Mouse (Mus musculus): Measurements from ENCODE around the gene Lemd1. TPM values are rescaled to one million over a fixed set of nuclear protein-coding genes. Genes with fewer than 3 reads are reported as not detected.

Lemd1 gene
- polyA plus RNA-seq, 1 experiment from 2014 or later = 2.0 TPM

GRCm38 (mm10) chr1:132206828-132207227 is 15.6 kb downstream of the Lemd1 start:
- Histone ChIP-seq H3K27me3 (0 out of 2 replicates have a peak, but pooled peaks cover 6% of the 10 kb centered on the region), H3K4me1 (peaks cover 33% of the 10 kb centered on the region)
- WGBS = 69% methylated on average over 3 of the region's 3 CpGs

GRCm38 (mm10) chr1:132208154-132208553 is 16.9 kb downstream of the Lemd1 start:
- H3K9me3 ChIP-seq = no peaks in the 10 kb centered on the region
- 0 out of 2 replicates have a peak, but pooled peaks cover 6% of the 10 kb centered on the region for H3K27me3 ChIP-seq
- H3K27ac ChIP-seq = no peak overlapping the region
- H3K36me3 ChIP-seq = no peaks in the 10 kb centered on the region
- H3K9ac ChIP-seq = no peak overlapping the region
- peaks cover 34% of the 10 kb centered on the region for H3K4me1 ChIP-seq
- no peak overlapping the region for H3K4me3 ChIP-seq
- 18% methylated on average over 4 of the region's 4 CpGs for WGBS
- ATAC-seq (ENCODE audit: borderline replicate concordance, extremely low read depth, low FRiP score, low TSS enrichment) = no peak
- no peak overlapping the region for H3K4me2 ChIP-seq

More at GRCm38 (mm10) chr1:132206828-132207227, 15.6 kb downstream of the Lemd1 start:
- no peak overlapping the region for H3K9ac ChIP-seq
- no peak overlapping the region for H3K4me2 ChIP-seq
- no peak for ATAC-seq (ENCODE audit: borderline replicate concordance, extremely low read depth, low FRiP score, low TSS enrichment)
- H3K36me3 ChIP-seq = no peaks in the 10 kb centered on the region
- no peaks in the 10 kb centered on the region for H3K9me3 ChIP-seq
- H3K4me3 ChIP-seq = no peak overlapping the region
- no peak overlapping the region for H3K27ac ChIP-seq

- 74% methylated on average over 10 of the region's 10 CpGs for WGBS
- H3K36me3 ChIP-seq = no peaks in the 10 kb centered on the region
- no peaks in the 10 kb centered on the region for H3K9me3 ChIP-seq
- no peak overlapping the region for H3K4me3 ChIP-seq
- 0 out of 2 replicates have a peak, but pooled peaks cover 6% of the 10 kb centered on the region for H3K27me3 ChIP-seq
- H3K4me2 ChIP-seq = no peak overlapping the region
- no peak for ATAC-seq (ENCODE audit: borderline replicate concordance, extremely low read depth, low FRiP score, low TSS enrichment)
- peaks cover 34% of the 10 kb centered on the region for H3K4me1 ChIP-seq
- no peak overlapping the region for H3K27ac ChIP-seq
- no peak overlapping the region for H3K9ac ChIP-seq
Observed at GRCm38 (mm10) chr1:132209400-132209799, 18.2 kb downstream of the Lemd1 start.

DNA sequence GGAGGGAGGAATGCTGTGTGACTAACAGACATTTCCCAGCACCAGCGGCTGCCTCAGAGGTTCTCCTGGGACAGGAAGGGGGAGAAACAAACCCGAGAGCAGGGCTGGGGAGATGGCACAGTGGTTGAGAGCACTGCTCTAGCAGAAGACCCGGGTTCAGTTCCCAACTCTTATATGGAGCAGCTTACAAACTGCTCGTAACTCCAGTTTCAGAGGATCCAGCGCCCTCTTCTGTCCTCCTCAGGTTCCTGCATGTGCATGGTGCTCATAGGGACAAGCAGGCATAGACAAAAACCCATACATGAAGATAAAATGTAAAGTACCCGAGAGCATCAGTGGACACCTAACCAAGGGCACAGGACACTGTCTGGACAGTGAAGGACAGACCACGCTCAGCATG is 19.7 kb downstream of the Lemd1 start:
- 0 out of 2 replicates have a peak, but pooled peaks cover 6% of the 10 kb centered on the region for H3K27me3 ChIP-seq
- H3K4me1 ChIP-seq = peaks cover 26% of the 10 kb centered on the region
- ATAC-seq (ENCODE audit: borderline replicate concordance, extremely low read depth, low FRiP score, low TSS enrichment) = no peak
- H3K9ac ChIP-seq = no peak overlapping the region
- H3K27ac ChIP-seq = no peak overlapping the region
- H3K4me2 ChIP-seq = no peak overlapping the region
- WGBS = 13% methylated on average over 7 of the region's 7 CpGs
- H3K36me3 ChIP-seq = no peaks in the 10 kb centered on the region
- no peaks in the 10 kb centered on the region for H3K9me3 ChIP-seq
- no peak overlapping the region for H3K4me3 ChIP-seq

GRCm38 (mm10) chr1:132211672-132212071 is 20.4 kb downstream of the Lemd1 start:
- no peak for ATAC-seq (ENCODE audit: borderline replicate concordance, extremely low read depth, low FRiP score, low TSS enrichment)
- 23% methylated on average over 12 of the region's 12 CpGs for WGBS
- no peaks in the 10 kb centered on the region for H3K9me3 ChIP-seq
- H3K27ac ChIP-seq = no peak overlapping the region
- H3K4me2 ChIP-seq = peak overlapping the region; percentile 50
- 0 out of 2 replicates have a peak, but pooled peaks cover 6% of the 10 kb centered on the region for H3K27me3 ChIP-seq
- no peaks in the 10 kb centered on the region for H3K36me3 ChIP-seq
- H3K9ac ChIP-seq = no peak overlapping the region
- peaks cover 22% of the 10 kb centered on the region for H3K4me1 ChIP-seq
- peak overlapping the region; percentile 27; the same call in 1 of the 2 replicates for H3K4me3 ChIP-seq

- Histone ChIP-seq H3K27ac (no peak overlapping the region), H3K9ac (no peak overlapping the region), H3K36me3 (no peaks in the 10 kb centered on the region), H3K4me3 (peak overlapping the region; percentile 27), H3K27me3 (0 out of 2 replicates have a peak, but pooled peaks cover 6% of the 10 kb centered on the region), H3K9me3 (no peaks in the 10 kb centered on the region), H3K4me2 (peak overlapping the region; percentile 50), H3K4me1 (peaks cover 22% of the 10 kb centered on the region)
- ATAC-seq (ENCODE audit: borderline replicate concordance, extremely low read depth, low FRiP score, low TSS enrichment) = peak; percentile 33; the same call in 1 of the 2 replicates
- 5% methylated on average over 20 of the region's 20 CpGs for WGBS
Observed at GRCm38 (mm10) chr1:132212218-132212617, 21.0 kb downstream of the Lemd1 start.

- Histone ChIP-seq H3K36me3 (no peaks in the 10 kb centered on the region), H3K9me3 (no peaks in the 10 kb centered on the region), H3K4me1 (peaks cover 22% of the 10 kb centered on the region), H3K27me3 (0 out of 2 replicates have a peak, but pooled peaks cover 6% of the 10 kb centered on the region), H3K27ac (no peak overlapping the region), H3K9ac (no peak overlapping the region), H3K4me2 (no peak overlapping the region), H3K4me3 (no peak overlapping the region)
- ATAC-seq (ENCODE audit: borderline replicate concordance, extremely low read depth, low FRiP score, low TSS enrichment) = no peak
- 40% methylated on average over 6 of the region's 6 CpGs for WGBS
Observed at GRCm38 (mm10) chr1:132213076-132213475, 21.8 kb downstream of the Lemd1 start.

DNA sequence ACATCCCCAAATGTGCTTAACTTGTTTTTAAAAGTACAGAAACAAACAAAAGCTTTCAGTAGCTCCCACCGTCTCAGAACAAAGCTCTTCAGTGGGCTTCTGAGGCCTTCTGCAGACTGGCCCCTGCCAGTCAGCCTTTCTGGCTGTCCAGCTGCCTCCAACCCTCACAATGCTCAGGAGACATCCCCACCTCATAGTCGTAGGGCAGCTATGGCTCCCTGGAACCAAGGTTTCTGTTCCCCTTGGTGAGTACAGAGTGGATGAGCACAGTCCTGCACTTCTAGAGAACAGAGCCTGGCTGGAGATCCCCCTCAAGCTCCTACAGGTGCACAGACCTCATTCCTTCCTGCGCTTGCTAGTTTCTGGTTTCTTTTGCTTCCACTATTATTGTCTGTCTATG is 25.0 kb downstream of the Lemd1 start:
- Histone ChIP-seq H3K27ac (no peak overlapping the region), H3K36me3 (no peaks in the 10 kb centered on the region), H3K4me3 (no peak overlapping the region), H3K4me1 (peaks cover 13% of the 10 kb centered on the region), H3K9me3 (no peaks in the 10 kb centered on the region), H3K4me2 (no peak overlapping the region), H3K27me3 (no peaks in the 10 kb centered on the region; the same call in 1 of the 2 replicates), H3K9ac (no peak overlapping the region)
- 50% methylated on average over 3 of the region's 3 CpGs for WGBS
- ATAC-seq (ENCODE audit: borderline replicate concordance, extremely low read depth, low FRiP score, low TSS enrichment) = no peak

DNA sequence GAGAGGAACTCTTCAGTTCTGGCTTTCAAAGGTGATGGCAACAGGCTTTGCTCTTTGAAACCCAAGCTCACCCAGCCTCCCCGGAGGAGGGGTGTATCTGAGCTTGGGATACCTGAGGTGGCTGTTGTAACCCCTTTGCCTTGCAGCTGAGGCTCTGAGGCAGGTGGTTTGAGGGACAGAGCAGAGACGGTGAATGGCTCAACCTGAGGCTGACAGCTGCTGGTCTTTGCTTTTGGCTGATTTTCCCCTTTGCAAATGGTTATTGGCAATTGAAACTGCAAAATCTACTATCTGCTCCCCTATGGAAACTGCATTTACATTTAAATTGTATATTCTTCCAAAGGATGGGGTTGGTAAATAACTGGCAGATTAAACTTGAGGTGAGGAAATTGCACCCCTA is 30.4 kb downstream of the Lemd1 start:
- Histone ChIP-seq H3K4me3 (no peak overlapping the region), H3K36me3 (no peaks in the 10 kb centered on the region), H3K9ac (no peak overlapping the region), H3K9me3 (no peaks in the 10 kb centered on the region), H3K4me2 (no peak overlapping the region), H3K4me1 (no peaks in the 10 kb centered on the region), H3K27me3 (peaks cover 9% of the 10 kb centered on the region; the same call in 1 of the 2 replicates), H3K27ac (no peak overlapping the region)
- WGBS = 41% methylated on average over 2 of the region's 2 CpGs
- ATAC-seq (ENCODE audit: borderline replicate concordance, extremely low read depth, low FRiP score, low TSS enrichment) = no peak

GRCm38 (mm10) chr1:132222166-132222565 is 30.9 kb downstream of the Lemd1 start:
- ATAC-seq (ENCODE audit: borderline replicate concordance, extremely low read depth, low FRiP score, low TSS enrichment) = no peak
- no peak overlapping the region for H3K4me2 ChIP-seq
- H3K9ac ChIP-seq = no peak overlapping the region
- no peaks in the 10 kb centered on the region for H3K4me1 ChIP-seq
- H3K27me3 ChIP-seq = peaks cover 9% of the 10 kb centered on the region; the same call in 1 of the 2 replicates
- H3K9me3 ChIP-seq = no peaks in the 10 kb centered on the region
- 44% methylated on average over 6 of the region's 6 CpGs for WGBS
- H3K27ac ChIP-seq = no peak overlapping the region
- H3K36me3 ChIP-seq = no peaks in the 10 kb centered on the region
- H3K4me3 ChIP-seq = no peak overlapping the region

- WGBS = 69% methylated on average over 13 of the region's 13 CpGs
- Histone ChIP-seq H3K4me2 (no peak overlapping the region), H3K4me1 (no peaks in the 10 kb centered on the region), H3K27ac (no peak overlapping the region), H3K9ac (no peak overlapping the region), H3K36me3 (no peaks in the 10 kb centered on the region), H3K4me3 (no peak overlapping the region), H3K9me3 (no peaks in the 10 kb centered on the region), H3K27me3 (peaks cover 9% of the 10 kb centered on the region; the same call in 1 of the 2 replicates)
- ATAC-seq (ENCODE audit: borderline replicate concordance, extremely low read depth, low FRiP score, low TSS enrichment) = no peak
Observed at GRCm38 (mm10) chr1:132226297-132227080, 35.3 kb downstream of the Lemd1 start.

- H3K4me1 ChIP-seq = no peaks in the 10 kb centered on the region
- no peak within 1 kb of the TSS for H3K4me2 ChIP-seq
- H3K4me3 ChIP-seq = no peak within 1 kb of the TSS
- WGBS = 78% methylated on average over 3 of the region's 3 CpGs
- ATAC-seq (ENCODE audit: borderline replicate concordance, extremely low read depth, low FRiP score, low TSS enrichment) = no peak
- no peaks in the 10 kb centered on the region for H3K9me3 ChIP-seq
- H3K36me3 ChIP-seq = no peaks in the 10 kb centered on the region
- peaks cover 2% of the 10 kb centered on the region; the same call in 1 of the 2 replicates for H3K27me3 ChIP-seq
- no peak within 1 kb of the TSS for H3K9ac ChIP-seq
- no peak within 1 kb of the TSS for H3K27ac ChIP-seq
Observed at GRCm38 (mm10) chr1:132229667-132230066, 38.4 kb downstream of the Lemd1 start, which contains the start of gene Gm10188. Gene Gm10188 (minus strand): TSS chr1:132229767.

Measured in lung, embryonic 15.5 days (tissue).